Mouse (Mus musculus): ENCODE results near the gene Fam222b.
"Not testable (repeated sequence)": the region's sequence is repeated elsewhere in the genome, so short reads cannot be mapped to it uniquely, and the experiment has no call there.

Fam222b gene

GRCm38 (mm10) chr11:78180081-78180761 is 85.8 kb downstream of the Fam222b start:
- DNase-seq (ENCODE audit: low spot score), result no peak

- DNase-seq (ENCODE audit: low spot score), result no peak
These were observed 87.4 kb downstream of the Fam222b start for GRCm38 (mm10) chr11:78181830-78182357.

GRCm38 (mm10) chr11:78182450-78182849 is 88.0 kb downstream of the Fam222b start:
- no peak for DNase-seq (ENCODE audit: low spot score)

GRCm38 (mm10) chr11:78182961-78183844 is 88.7 kb downstream of the Fam222b start, which contains the start of gene Rpl23a:
Gene Rpl23a, minus strand, starts transcription at chr11:78183584.
- peak; percentile 81 for DNase-seq (ENCODE audit: low spot score)

GRCm38 (mm10) chr11:78183884-78184514 is 89.5 kb downstream of the Fam222b start:
- no peak for DNase-seq (ENCODE audit: low spot score)

- DNase-seq (ENCODE audit: low spot score), result not testable (repeated sequence)
These were observed 90.2 kb downstream of the Fam222b start for GRCm38 (mm10) chr11:78184702-78185101.

GRCm38 (mm10) chr11:78188331-78189233 is 94.1 kb downstream of the Fam222b start, which contains the start of gene Rab34:
Gene Rab34, plus strand, starts transcription at chr11:78188430.
- DNase-seq (ENCODE audit: low spot score), result peak; percentile 90

- peak; percentile 93 for DNase-seq (ENCODE audit: low spot score)
These were observed 95.0 kb downstream of the Fam222b start for GRCm38 (mm10) chr11:78189234-78190040.

- DNase-seq (ENCODE audit: low spot score), result no peak
These were observed 95.6 kb downstream of the Fam222b start for GRCm38 (mm10) chr11:78190041-78190440.

- DNase-seq (ENCODE audit: low spot score), result no peak
These were observed 98.7 kb downstream of the Fam222b start, which contains the start of gene Proca1 for GRCm38 (mm10) chr11:78193113-78193512. Gene Proca1, plus strand, starts transcription at chr11:78193392.

- peak; percentile 95 for DNase-seq (ENCODE audit: low spot score)
These were observed 100.1 kb downstream of the Fam222b start for GRCm38 (mm10) chr11:78194411-78195100.

GRCm38 (mm10) chr11:78195101-78195863 is 100.8 kb downstream of the Fam222b start:
- no peak for DNase-seq (ENCODE audit: low spot score)

- no peak for DNase-seq (ENCODE audit: low spot score)
These were observed 107.9 kb downstream of the Fam222b start for GRCm38 (mm10) chr11:78202372-78202771.

GRCm38 (mm10) chr11:78204287-78204686 is 109.8 kb downstream of the Fam222b start:
- no peak for DNase-seq (ENCODE audit: low spot score)

GRCm38 (mm10) chr11:78205361-78206206 is 111.1 kb downstream of the Fam222b start:
- DNase-seq (ENCODE audit: low spot score), result no peak

Measured in testis, postnatal 10 days (tissue).